Mouse (Mus musculus): ENCODE measurements around the gene Nr2c1.

DNA sequence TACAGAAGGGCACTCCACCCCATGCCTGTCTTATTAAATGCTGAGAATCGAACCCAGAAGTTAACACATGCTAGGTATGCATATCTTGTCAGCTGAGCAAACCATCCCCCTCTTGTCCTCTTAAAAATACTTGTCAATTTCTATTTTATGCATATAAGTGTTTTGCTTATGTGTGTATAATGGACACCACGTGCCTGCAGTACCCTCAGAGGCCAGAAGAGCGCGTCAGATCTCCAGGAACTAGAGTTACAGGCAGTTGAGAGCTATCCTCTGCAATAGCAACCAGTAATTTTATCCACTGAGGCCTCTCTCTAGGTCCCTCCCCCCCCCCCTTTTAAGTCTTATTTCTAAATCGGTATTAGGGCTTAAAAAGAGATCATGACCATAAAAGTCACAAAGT is 23.4 kb upstream of the Nr2c1 start:
- no peak for TF ChIP-seq POLR2A (IDR thresholded peaks at IDR 0.05; ENCODE audit: low read depth, low read length)
- TF ChIP-seq CTCF (conservative IDR thresholded peaks at IDR 0.05; ENCODE audit: insufficient read depth, insufficient read length, low read depth, low read length): peak; percentile 45

Measured in kidney, adult 2 months (tissue).